Mouse (Mus musculus) liver (tissue): ENCODE measurements around the gene Hif3a.
A peak's percentile ranks its signal among the peaks of the same experiment; 100 is the strongest.

Experiments
- DNase-seq: peaks from one replicate; pipeline ENCODE4 v3.0.0-alpha.2; 2020; ENCODE audit warnings: mixed read lengths

Gene Hif3a

DNA sequence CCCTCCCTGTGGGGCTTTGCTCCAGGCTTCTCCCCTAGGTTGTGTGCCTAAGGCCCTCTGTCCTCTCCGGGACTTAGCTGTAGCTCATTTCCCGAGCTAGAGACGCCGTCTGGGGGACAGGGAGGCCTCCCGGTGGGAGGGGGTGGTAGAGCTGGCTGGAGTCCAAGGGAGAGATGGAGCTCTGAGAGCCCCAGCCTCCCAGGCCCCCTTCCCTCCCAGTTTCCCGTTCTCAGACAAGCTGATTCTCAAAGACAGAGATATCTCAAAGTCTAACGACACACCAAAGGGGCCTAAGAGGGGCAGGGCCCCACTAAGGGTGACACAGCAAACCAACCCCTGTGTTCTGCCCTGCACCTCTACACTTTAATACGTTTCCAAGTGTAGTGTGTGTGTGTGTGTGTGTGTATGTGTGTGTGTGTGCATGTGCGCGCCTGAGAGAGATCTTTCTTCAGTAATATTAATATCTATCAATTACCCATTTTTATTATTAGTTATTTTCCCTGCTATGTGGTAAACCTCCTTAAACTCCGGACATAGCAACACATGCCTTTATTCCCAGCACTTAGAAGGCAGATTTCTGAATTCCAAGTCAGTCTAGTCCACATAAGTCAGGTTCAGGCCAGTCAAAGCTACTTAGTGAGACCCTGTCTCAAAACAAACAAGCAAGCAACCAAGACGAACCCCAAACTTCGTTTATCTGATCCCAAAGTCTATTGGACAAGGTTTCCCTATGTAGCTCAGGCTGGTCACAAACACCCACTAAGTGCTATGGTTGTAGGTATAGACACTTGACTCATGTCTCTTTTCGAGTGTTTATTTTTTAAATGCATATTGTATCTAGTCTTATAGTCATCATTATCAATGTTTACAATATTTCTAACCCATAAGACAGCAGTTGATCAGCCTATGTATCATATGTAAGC, 5.4 kb downstream of the Hif3a start:
- DNase-seq, result peak; percentile 88

DNA sequence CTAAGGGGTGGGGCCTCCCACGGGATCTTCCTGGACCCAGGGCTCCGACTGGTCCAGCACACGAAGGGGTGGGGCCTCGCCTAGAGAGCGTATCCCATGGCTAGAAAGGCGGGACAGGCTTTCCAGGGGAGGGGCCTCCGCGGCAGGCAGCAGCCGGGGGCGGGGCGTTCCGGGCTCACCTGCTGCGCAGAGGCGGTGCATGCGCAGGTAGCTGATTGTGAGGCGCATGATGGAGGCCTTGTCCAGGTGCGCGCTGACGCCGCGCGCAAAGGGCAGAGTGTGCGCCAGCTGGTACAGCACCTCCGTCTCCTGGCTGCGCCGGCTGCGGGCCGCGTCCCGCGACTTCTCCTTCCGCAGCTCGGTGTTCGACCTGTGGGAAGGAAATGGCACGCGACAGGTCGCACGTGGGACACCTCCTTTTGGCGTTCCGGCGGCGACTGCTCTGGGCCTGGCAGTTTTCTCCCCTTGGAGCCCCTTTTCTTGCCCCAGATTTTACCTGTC, 6.1 kb downstream of the Hif3a start:
- DNase-seq, result peak; percentile 99

DNA sequence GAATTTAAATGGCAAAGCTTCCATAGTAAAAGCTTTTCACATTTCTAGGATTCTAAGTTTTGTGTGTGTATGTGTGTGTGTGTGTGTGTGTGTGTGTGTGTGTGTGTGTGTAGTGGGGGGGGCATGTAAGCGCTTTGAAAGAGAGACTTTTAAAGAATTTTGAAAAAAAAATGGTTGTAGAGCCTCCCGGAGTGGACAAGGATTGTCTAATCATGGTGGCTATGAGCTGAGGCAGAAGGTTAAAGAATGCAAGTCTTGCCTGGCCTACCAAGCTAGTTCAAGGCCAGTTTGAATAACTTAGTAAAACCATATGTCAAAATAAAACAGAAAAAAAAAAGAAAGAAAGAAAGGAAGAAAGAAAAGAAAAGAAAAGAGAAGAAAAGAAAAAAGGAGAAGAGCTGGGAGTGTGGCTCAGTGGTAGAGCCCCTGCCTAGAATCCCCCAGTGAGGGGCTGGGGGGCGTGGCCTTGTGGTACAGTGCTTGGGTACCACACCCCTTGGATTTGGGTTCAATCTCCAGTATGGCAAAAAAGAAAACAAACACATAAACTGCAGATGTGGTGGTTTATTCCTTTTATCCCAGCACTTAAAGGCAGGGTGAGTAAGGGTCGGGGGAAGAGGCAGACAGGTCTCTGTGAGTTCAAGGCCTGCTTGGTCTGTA, 6.8 kb downstream of the Hif3a start:
- DNase-seq, result no peak

DNA sequence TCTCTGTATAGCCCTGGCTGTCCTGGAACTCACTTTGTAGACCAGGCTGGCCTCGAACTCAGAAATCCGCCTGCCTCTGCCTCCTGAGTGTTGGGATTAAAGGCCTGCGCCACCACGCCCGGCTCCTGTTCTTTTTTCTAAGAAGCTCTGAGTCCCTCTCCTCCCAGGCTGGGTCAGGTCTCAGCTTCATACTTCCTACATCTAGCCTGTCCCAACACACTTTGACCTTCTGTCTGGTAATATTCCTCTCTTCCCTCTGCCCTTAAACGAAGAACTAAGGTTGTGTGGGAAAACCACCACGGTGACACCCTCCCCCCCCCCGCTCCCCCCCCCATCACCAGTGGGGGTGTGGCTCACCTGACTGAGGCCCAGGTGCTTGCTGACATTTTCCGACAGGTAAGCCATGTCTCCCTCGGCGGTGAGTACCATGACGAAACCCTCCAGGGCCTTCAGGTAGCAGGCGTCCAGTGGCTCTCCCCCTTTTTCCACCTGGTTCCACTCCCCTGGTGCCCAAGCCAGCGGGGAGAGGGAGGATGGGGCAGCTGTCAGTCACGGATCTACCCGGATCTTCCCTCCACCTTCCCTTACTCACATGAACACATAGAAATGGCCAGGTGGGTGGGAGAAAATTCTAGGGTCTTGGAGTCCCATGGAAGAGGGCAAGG, 7.8 kb downstream of the Hif3a start:
- no peak for DNase-seq

DNA sequence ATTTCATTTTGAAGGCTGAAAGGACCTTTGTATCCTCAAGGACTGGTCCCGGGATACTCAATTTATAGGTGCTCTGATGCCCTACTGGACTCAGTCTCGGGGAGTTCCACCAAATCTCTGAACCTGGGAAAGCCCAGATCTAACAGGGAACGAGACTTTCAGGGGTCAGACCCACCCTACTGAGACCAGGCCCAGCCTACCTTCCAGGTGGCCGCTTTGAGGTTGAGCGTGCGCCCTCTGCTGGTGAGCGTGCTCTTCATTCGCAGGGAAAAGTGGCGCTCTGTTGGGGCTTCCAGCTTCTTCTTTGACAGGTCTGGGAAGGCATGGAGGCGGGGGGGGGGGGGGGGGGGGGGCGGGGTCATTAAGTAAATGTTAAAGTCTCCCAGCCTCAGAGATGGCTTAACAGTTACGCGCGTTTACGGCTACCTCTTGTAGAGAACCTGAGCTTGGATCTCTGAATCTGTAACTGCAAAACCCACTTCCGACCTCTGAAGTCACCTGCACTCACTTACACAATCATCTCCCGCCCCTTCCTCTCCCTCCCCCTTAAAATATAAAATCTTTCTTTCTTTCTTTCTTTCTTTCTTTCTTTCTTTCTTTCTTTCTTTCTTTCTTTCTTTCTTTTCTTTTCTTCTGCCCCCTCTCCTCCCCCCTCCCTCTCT, 11.2 kb downstream of the Hif3a start:
- peak; percentile 79 for DNase-seq

DNA sequence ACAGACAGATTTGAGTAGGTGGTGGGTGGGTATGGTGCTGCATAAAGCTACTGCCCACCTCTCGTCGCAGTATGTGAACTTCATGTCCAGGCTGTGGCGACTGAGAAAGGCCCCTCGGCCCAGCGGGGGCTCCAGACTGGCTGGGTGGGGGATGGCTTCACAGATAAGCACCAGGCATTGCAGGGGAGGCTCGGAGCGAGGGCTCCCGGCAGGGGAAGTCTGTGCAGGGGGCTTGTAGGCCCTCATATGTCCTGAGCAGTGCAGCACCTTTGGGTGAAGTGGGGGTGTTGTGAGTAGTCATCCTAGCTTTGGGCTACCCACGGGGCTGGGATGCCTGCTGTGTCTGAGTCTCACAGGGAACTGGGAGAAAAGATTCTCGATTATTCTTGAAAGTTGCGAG, 11.7 kb downstream of the Hif3a start:
- DNase-seq, result no peak

DNA sequence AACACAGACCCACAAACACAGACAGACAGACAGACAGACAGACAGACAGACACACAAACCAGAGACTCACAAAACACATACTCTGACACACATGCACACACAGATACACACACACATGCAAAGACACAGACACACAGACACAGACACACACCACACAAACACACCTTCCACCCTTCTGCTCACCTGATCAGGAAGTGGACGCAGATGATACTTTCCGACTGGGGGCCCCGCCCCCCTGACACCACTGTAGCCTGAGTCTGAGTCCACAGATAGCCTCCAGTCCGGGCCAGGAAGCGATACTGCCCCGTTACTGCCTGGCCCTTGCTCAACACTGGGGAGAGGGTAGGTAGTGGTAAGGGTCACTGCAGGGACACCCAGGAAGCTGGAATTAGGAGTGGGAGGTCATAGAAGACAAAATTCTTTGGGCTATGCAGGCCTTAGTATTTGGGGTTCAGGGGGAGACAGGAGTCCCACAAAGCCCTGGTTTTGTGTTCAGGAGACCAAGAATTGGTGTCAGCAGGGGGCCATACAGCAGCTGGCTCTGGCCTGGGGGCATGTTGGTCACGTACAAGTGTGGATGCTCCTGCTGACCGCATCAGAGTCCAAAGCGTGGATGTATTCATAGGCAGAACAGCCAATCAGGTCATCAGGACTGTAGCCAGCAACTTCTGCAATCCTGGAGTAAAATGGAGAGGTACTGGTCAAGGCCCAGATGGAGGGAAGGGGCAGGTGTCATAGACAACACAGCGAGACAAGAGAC, 13.6 kb downstream of the Hif3a start:
- DNase-seq, result no peak

DNA sequence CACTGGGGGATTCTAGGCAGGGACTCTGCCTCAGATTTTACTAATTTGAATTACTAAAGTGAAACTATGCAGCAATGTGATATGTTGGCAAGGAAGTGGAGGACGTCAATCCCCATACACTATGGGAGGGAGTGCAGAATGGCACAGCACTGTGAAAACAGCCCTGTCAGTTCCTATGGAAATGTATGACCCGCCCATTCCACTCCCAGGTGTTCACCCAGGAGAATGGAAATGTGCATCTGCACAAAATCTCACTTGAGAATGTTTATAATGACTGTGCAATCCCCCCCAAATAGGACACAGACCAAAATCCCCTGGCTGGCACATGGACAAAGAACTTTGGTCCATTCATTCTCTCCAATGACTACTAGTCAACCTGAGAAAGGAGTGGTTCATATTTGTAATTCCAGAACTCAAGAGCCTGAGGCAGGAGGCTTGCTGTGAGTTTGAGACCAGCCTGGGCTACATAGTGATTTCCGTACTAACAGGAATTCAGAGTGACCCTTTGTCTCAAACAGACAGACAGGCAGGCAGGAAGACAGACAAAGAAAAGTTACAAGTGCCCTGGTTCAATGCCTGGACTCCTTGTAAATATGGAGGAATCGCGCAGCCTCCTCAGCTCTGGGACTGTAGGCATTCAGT, 15.1 kb downstream of the Hif3a start:
- no peak for DNase-seq

DNA sequence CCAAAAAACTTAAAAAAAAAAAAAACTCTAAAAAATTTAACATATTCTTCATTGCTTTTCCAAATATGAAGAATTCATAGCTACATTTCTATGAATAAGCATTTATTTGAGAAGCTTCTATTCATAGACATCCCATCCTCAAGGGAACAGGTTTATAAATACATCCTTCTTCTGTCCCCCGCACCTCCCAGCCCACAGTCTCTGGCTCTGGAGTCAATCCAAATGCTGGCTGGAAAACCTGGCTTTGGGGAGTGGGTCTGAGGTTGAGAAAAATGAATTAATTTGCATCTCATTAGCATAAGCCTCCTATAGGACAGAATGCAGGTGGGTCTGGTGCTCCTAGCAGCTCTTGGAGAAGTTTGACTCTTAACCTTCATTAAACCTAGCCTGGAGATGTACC, 16.5 kb downstream of the Hif3a start:
- DNase-seq, result no peak

DNA sequence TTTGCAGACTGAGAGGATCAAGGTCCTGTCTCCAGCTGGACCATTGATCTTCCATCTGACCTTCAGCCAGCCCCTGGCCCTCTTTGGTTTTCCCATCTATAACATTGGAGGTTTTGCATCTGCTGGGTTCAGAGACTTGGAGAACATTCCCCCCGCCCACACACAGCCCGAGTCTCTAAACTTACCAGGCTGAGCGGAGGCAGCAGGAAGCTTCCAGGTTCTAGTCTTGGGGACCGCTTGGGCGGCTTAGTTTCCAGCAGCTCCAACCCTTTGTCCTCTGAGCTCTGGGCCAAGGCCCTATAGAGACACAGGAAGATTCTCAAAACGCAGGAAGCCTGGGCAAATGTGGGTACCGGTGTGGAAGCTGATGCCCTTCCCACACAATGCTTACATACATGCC, 22.9 kb downstream of the Hif3a start:
- no peak for DNase-seq

DNA sequence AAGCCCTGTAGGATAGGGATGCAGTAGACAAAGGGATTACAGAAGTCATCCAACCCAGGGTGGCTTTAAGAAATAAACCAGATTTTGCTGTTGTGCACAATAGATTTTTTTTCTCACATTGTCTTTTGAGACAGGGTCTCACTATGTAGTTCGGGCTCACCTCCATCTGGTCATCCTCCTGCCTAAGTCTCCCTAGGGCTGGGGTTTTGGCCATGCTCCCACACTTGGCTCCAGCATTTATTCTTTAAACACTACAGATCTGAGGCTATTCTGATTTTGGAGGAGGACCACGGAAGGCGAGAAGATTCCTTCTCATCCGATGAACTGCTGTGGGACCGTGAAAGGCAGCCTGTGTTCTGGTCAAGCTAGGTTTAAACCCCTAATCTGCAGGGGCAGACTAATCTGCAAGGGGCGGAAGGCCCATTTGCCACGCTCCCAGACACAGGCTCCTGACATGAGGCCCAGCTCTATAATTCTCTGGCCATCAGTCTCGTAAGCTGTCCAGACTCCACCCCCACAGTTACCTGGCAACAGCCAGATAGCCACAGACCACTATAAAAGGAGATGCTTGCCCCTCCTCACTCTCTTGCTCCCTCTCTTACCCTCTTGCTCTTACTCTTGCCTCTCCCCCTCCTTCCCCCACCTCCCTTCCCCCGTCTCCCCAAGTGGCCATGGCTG, 24.1 kb downstream of the Hif3a start:
- no peak for DNase-seq

DNA sequence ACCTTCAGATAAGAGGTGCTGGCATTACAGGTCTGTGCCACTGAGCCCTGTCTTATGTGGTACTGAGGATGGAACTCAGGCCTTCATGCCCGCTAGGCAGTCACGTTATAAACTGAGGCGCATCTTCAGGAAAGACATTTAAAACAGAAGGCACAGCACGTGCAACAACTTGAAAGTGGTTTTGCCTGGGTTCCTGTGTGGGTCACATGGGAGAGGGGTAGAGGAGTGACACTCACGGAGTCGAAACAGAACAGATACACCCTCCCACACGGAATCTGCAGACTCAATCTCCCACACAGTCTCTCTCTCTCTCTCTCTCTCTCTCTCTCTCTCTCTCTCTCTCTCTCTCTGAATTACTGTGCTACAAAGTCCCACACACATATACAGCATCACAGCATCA, 32.0 kb downstream of the Hif3a start:
- no peak for DNase-seq

DNA sequence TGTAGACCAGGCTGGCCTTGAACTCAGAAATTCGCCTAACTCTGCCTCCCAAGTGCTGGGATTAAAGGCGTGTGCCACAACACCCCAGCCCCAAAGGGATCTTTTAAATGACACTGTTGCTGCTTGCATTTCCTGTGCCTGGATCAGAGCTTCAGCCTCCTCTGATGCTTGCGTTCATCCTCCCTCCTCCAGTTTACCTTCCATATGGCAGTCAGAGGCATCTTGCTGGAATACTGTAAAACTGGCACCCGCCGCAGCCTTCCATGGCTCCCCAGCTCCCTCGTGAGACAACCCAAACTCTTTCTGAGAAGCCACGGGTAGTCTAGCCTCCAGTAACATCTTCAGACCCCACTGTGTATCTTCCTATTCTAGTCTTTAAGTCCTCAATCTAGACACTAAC, 33.3 kb downstream of the Hif3a start:
- no peak for DNase-seq

DNA sequence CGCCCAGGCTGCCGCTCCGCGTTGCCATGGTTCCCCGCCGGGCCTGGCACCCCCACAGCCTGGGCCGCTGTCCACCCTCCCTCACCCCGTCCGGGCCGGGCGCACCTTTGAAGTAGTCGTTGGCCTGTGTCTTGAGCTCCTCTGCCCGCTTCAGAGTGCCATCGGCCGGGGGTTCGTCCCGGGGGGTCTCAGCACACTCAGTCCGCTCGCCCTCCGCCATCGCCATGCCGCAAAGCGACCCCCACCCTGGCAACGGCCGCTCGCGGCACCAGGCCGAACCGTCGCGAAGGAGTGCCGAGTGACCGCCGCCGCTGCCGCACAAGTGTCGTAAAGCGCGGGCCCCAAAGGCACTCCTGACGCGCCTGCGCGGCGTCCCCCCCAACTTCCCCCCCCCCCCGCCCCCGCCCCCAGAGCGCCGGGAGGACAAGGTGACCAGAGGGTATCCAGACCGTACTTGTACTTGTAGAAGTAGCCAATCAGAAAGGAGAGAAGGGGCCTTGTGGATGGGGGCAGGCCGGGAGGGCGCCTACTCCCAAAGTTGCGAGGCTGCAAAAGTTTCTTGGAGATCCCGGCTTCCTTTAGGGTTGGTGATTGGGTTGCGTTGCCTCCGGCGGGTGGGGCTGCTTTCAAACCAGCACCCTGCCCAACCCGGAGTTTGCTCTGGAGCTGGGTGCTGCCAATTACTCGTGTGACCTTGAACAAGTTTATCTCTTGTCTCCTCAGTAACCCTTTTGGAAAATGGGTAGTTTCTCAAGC, 34.5 kb downstream of the Hif3a start, which contains the start of gene Ppp5c:
Ppp5c (minus strand) TSS at position 337 of the 756 bp plus-strand sequence.
- peak; percentile 90 for DNase-seq

DNA sequence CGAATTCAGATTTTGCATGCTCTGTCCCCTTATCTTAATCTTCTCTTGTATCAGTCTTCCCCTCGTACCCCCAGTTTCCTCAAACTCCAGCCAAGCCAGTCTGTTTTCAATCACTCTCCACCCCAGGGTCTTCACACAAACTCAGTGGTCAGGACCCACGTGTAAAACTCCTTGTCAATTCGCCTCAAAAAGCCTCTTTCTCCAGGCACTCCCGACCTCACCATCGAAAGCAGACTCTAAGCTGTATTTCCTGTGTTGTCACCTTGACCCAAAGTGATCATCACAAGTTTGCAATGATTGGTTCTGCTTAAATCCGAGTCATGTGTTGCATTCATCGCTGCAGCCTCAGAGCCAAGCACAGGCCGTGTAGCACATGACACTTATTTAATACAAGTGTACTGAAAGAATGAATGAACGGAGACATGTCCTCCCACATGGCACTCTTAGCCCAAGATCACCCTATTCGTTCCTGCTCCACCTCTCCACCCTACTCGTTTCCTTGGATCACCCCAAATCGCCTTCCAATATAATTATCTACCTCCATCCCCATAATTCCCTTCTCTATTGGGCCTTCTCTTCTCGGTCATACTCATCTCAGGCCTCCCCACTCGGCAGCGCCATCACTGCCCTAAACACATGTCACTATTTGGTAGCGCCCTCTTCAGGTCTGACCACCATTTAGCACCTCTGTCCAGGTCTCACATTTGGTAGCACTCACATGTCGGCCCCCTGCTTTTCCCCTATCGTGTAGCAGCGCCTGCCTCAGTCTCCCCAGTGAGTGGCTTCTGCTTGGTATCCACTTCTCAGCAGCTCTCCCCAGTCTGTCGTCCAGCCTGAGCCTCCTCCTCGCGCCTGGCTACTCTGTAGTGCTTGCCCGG, 35.3 kb downstream of the Hif3a start:
- peak; percentile 81 for DNase-seq

DNA sequence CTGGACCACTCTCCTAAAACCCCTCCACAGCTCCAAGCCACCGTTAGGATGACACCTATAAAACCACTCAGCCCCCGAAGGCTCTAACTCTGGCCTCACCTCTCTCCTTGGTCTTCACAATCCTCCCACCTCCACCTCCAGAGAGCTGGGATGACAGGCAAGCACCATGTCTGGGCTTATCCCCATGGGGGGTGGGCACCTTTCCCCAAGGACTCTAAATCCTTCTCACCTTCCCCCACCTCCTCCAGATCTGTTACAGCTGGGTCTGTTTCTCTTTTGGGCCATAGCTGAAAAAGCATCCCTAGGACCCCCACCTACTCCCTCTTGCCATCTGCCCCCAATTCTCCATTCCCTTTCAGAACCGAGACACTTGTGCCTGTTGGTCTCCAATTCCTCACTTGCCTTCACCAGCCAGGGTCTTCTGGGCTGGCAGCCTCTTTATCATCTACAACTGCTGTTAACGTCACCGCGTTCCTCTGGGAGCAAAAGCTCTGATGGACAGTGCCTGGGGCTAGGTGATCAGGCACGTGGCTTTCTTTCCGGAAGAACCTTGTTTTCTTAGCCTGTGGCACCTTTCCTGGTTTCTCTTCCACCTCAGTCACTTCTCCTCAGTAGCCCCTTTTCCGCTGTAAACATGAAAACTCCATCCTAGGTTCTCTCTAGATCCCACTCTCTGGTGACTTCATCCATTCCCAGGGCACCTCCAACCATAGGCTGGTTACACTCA, 36.2 kb downstream of the Hif3a start:
- DNase-seq, result no peak

DNA sequence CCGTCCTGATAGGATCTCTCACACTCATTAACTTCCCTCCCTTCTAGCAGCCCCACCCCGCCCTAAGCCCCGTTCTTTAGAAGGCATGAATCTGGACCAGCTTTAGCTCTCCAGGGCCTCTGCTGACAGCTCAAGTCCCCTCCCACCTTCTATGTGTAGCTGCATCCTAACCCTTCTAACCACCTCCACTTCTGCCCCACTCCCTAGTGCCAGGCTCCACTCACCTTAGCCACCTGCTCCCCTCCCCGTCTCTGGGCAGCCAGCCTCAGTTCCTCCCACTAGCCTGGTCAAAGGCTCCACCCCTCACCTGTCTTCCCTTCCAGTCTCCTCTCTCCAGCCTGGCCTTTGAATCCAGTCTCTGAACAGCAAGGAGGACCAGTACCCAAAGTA, 36.7 kb downstream of the Hif3a start:
- DNase-seq, result no peak

DNA sequence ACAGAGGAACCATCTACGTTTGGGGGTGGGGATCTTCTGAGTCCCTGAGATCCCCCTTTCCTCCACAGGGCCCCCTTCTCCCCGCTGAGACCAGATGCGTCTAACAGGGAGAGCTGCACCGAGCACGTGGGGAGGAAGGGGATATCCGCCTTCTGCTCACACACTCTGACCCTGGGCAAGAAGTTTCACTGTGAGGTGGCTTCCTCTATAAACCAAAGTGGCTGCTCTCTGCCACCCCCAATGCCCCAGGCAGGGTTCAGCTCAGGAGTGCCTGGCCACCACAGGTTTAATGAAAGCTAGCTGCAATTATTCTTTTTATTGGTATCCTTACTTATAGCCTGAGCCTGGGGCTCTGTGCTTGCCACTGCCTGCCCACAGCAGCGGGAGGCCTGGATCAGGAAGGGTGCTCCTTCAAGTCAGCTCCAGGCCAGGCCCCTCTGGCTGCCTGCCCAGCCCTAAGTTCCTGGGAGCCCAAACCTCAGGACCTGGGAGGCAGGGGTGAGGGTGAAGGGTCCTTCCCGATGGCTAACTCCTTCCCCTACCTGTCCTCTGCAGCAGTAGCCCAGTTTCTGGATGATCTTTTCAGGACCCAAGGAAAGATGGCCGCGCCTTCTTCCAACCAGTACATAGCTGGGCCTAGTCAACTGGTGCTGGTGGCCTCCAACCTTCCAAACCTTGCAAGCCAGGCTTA, 37.3 kb downstream of the Hif3a start:
- DNase-seq, result no peak
